Mouse (Mus musculus) forebrain, embryonic 13.5 days (tissue): ENCODE measurements around the gene Galnt18. TPM values are rescaled to one million over a fixed set of nuclear protein-coding genes. Genes with fewer than 3 reads are reported as not detected.

Experiments
- ATAC-seq: fragments of 200-750 bp; cut with Nextera tagmentation; 2 replicates; pipeline ENCODE4 v1.8.0; 2017
- H3K27ac ChIP-seq: fragments of 300-500 bp; sonication (generic); 2 replicates; pipeline ENCODE4 v1.5.1; 2015; ENCODE audit warnings: inconsistent platforms, mild to moderate bottlenecking, moderate library complexity
- H3K27me3 ChIP-seq: fragments of 300-500 bp; sonication (generic); 2 replicates; pipeline ENCODE4 v1.6.1; 2015; ENCODE audit warnings: mild to moderate bottlenecking, inconsistent platforms
- H3K36me3 ChIP-seq: fragments of 300-500 bp; sonication (generic); 2 replicates; pipeline ENCODE4 v1.6.1; 2015; ENCODE audit warnings: mild to moderate bottlenecking, inconsistent platforms; ENCODE audit not compliant: poor library complexity, severe bottlenecking
- H3K4me1 ChIP-seq: fragments of 300-500 bp; sonication (generic); 2 replicates; pipeline ENCODE4 v1.6.1; 2015; ENCODE audit warnings: inconsistent platforms
- H3K4me2 ChIP-seq: fragments of 300-500 bp; sonication (generic); 2 replicates; pipeline ENCODE4 v1.6.1; 2015; ENCODE audit warnings: inconsistent platforms, mild to moderate bottlenecking, moderate library complexity
- H3K4me3 ChIP-seq: fragments of 300-500 bp; sonication (generic); 2 replicates; pipeline ENCODE4 v1.5.1; 2015; ENCODE audit warnings: mild to moderate bottlenecking, inconsistent platforms
- H3K9ac ChIP-seq: fragments of 300-500 bp; sonication (generic); 2 replicates; pipeline ENCODE4 v1.6.1; 2015; ENCODE audit warnings: mild to moderate bottlenecking, inconsistent platforms
- H3K9me3 ChIP-seq: fragments of 300-500 bp; sonication (generic); replicated peaks from 2 replicates; pipeline ENCODE4 v1.6.1; 2016; ENCODE audit warnings: inconsistent platforms
- WGBS: fragments of 180-500 bp; shearing (Covaris S2); methylation state at CpG from one replicate; pipeline ENCODE4 v1.1.7; 2015; 5-methylcytosine and 5-hydroxymethylcytosine counted together
- polyA plus RNA-seq: library from polyadenylated mRNA; unstranded; fragments of >200 nt; fragmentation: Nextera tagmentation; extraction: Ambion mirVana; gene quantifications from 2 replicates; pipeline ENCODE4 v1.2.1, GENCODE M21; 2015

Gene Galnt18
- polyA plus RNA-seq, 1 experiment from 2014 or later, result 4.6 TPM

GRCm38 (mm10) chr7:111710311-111710710 is 69.5 kb downstream of the Galnt18 start:
- H3K9ac ChIP-seq, result no peak overlapping the region
- no peak for ATAC-seq

GRCm38 (mm10) chr7:111708563-111708962 is 71.2 kb downstream of the Galnt18 start:
- no peak overlapping the region for H3K27ac ChIP-seq
- ATAC-seq, result no peak
- H3K4me2 ChIP-seq, result no peak overlapping the region
- H3K4me1 ChIP-seq, result no peaks in the 10 kb centered on the region
- WGBS, result 58% methylated on average over 1 of the region's 1 CpGs
- no peaks in the 10 kb centered on the region for H3K9me3 ChIP-seq
- no peaks in the 10 kb centered on the region for H3K27me3 ChIP-seq
- H3K9ac ChIP-seq, result no peak overlapping the region
- no peaks in the 10 kb centered on the region for H3K36me3 ChIP-seq
- no peak overlapping the region for H3K4me3 ChIP-seq

More at GRCm38 (mm10) chr7:111710311-111710710, 69.5 kb downstream of the Galnt18 start:
- no peaks in the 10 kb centered on the region for H3K9me3 ChIP-seq
- no peak overlapping the region for H3K4me2 ChIP-seq
- no peak overlapping the region for H3K4me3 ChIP-seq
- no peaks in the 10 kb centered on the region for H3K4me1 ChIP-seq
- WGBS, result 56% methylated on average over 4 of the region's 4 CpGs
- H3K36me3 ChIP-seq, result no peaks in the 10 kb centered on the region
- no peaks in the 10 kb centered on the region for H3K27me3 ChIP-seq
- H3K27ac ChIP-seq, result no peak overlapping the region

GRCm38 (mm10) chr7:111702961-111703360 is 76.8 kb downstream of the Galnt18 start:
- Histone ChIP-seq H3K9me3 (no peaks in the 10 kb centered on the region), H3K4me2 (no peak overlapping the region), H3K9ac (no peak overlapping the region), H3K27ac (no peak overlapping the region), H3K4me1 (peaks cover 6% of the 10 kb centered on the region), H3K4me3 (no peak overlapping the region), H3K27me3 (no peaks in the 10 kb centered on the region), H3K36me3 (no peaks in the 10 kb centered on the region)
- WGBS, result 84% methylated on average over 2 of the region's 2 CpGs
- ATAC-seq, result no peak

GRCm38 (mm10) chr7:111701788-111702187 is 78.0 kb downstream of the Galnt18 start:
- Histone ChIP-seq H3K4me1 (peaks cover 6% of the 10 kb centered on the region), H3K4me3 (no peak overlapping the region), H3K4me2 (no peak overlapping the region), H3K9me3 (no peaks in the 10 kb centered on the region), H3K36me3 (no peaks in the 10 kb centered on the region), H3K9ac (no peak overlapping the region), H3K27ac (no peak overlapping the region), H3K27me3 (no peaks in the 10 kb centered on the region)
- no peak for ATAC-seq

GRCm38 (mm10) chr7:111699446-111699845 is 80.3 kb downstream of the Galnt18 start:
- ATAC-seq, result no peak
- H3K36me3 ChIP-seq, result no peaks in the 10 kb centered on the region
- no peak overlapping the region for H3K9ac ChIP-seq
- no peaks in the 10 kb centered on the region for H3K27me3 ChIP-seq
- no peak overlapping the region for H3K4me3 ChIP-seq
- no peaks in the 10 kb centered on the region for H3K9me3 ChIP-seq
- H3K27ac ChIP-seq, result no peak overlapping the region
- 48% methylated on average over 3 of the region's 3 CpGs for WGBS
- no peak overlapping the region for H3K4me2 ChIP-seq
- H3K4me1 ChIP-seq, result peaks cover 7% of the 10 kb centered on the region

- no peak for ATAC-seq
- Histone ChIP-seq H3K9me3 (no peaks in the 10 kb centered on the region), H3K4me1 (peaks cover 27% of the 10 kb centered on the region), H3K36me3 (no peaks in the 10 kb centered on the region), H3K4me3 (no peak overlapping the region), H3K9ac (no peak overlapping the region), H3K27me3 (no peaks in the 10 kb centered on the region), H3K27ac (no peak overlapping the region), H3K4me2 (no peak overlapping the region)
Measured at GRCm38 (mm10) chr7:111696226-111696625, 83.6 kb downstream of the Galnt18 start.

- Histone ChIP-seq H3K27me3 (no peaks in the 10 kb centered on the region), H3K36me3 (no peaks in the 10 kb centered on the region), H3K4me2 (no peak overlapping the region), H3K4me3 (no peak overlapping the region), H3K4me1 (peaks cover 22% of the 10 kb centered on the region), H3K9ac (no peak overlapping the region), H3K9me3 (no peaks in the 10 kb centered on the region), H3K27ac (no peak overlapping the region)
- ATAC-seq, result no peak
- 72% methylated on average over 6 of the region's 6 CpGs for WGBS
Measured at GRCm38 (mm10) chr7:111694312-111694711, 85.5 kb downstream of the Galnt18 start.

- Histone ChIP-seq H3K36me3 (no peaks in the 10 kb centered on the region), H3K4me2 (no peak overlapping the region), H3K9me3 (no peaks in the 10 kb centered on the region), H3K4me3 (no peak overlapping the region), H3K4me1 (peaks cover 22% of the 10 kb centered on the region), H3K9ac (no peak overlapping the region), H3K27ac (peak overlapping the region; percentile 21), H3K27me3 (no peaks in the 10 kb centered on the region)
- WGBS, result 47% methylated on average over 9 of the region's 9 CpGs
- peak; percentile 89 for ATAC-seq
Measured at GRCm38 (mm10) chr7:111692641-111693261, 87.0 kb downstream of the Galnt18 start.

GRCm38 (mm10) chr7:111680108-111680507 is 99.7 kb downstream of the Galnt18 start:
- no peak for ATAC-seq
- Histone ChIP-seq H3K9me3 (no peaks in the 10 kb centered on the region), H3K4me1 (no peaks in the 10 kb centered on the region), H3K4me2 (no peak overlapping the region), H3K27me3 (no peaks in the 10 kb centered on the region), H3K36me3 (no peaks in the 10 kb centered on the region), H3K27ac (no peak overlapping the region), H3K9ac (no peak overlapping the region), H3K4me3 (no peak overlapping the region)
- WGBS, result 97% methylated on average over 3 of the region's 3 CpGs

- Histone ChIP-seq H3K4me1 (peaks cover 11% of the 10 kb centered on the region), H3K9me3 (no peaks in the 10 kb centered on the region), H3K4me2 (no peak overlapping the region), H3K27me3 (no peaks in the 10 kb centered on the region), H3K36me3 (no peaks in the 10 kb centered on the region), H3K27ac (no peak overlapping the region), H3K4me3 (no peak overlapping the region), H3K9ac (no peak overlapping the region)
- ATAC-seq, result no peak
- WGBS, result 86% methylated on average over 3 of the region's 3 CpGs
Measured at GRCm38 (mm10) chr7:111676483-111676882, 103.3 kb downstream of the Galnt18 start.

GRCm38 (mm10) chr7:111672467-111672866 is 107.3 kb downstream of the Galnt18 start:
- Histone ChIP-seq H3K4me1 (peaks cover 11% of the 10 kb centered on the region), H3K27me3 (no peaks in the 10 kb centered on the region), H3K4me2 (no peak overlapping the region), H3K9me3 (no peaks in the 10 kb centered on the region), H3K4me3 (no peak overlapping the region), H3K36me3 (no peaks in the 10 kb centered on the region), H3K27ac (no peak overlapping the region), H3K9ac (no peak overlapping the region)
- 29% methylated on average over 4 of the region's 4 CpGs for WGBS
- no peak for ATAC-seq

- H3K4me1 ChIP-seq, result no peaks in the 10 kb centered on the region
- ATAC-seq, result no peak
Measured at GRCm38 (mm10) chr7:111663139-111664073, 116.4 kb downstream of the Galnt18 start.

More at GRCm38 (mm10) chr7:111663139-111664073, 116.4 kb downstream of the Galnt18 start:
- Histone ChIP-seq H3K9ac (no peak overlapping the region), H3K36me3 (no peaks in the 10 kb centered on the region), H3K9me3 (no peaks in the 10 kb centered on the region), H3K4me2 (no peak overlapping the region), H3K27ac (no peak overlapping the region), H3K27me3 (no peaks in the 10 kb centered on the region), H3K4me3 (no peak overlapping the region)
- WGBS, result 78% methylated on average over 14 of the region's 14 CpGs
